Mouse (Mus musculus): ENCODE measurements around the gene Olfr458. TPM values are rescaled to one million over a fixed set of nuclear protein-coding genes. Genes with fewer than 3 reads are reported as not detected.

Olfr458 gene
- not detected in 2 replicates for polyA plus RNA-seq (2012; rRNA removed)

DNA sequence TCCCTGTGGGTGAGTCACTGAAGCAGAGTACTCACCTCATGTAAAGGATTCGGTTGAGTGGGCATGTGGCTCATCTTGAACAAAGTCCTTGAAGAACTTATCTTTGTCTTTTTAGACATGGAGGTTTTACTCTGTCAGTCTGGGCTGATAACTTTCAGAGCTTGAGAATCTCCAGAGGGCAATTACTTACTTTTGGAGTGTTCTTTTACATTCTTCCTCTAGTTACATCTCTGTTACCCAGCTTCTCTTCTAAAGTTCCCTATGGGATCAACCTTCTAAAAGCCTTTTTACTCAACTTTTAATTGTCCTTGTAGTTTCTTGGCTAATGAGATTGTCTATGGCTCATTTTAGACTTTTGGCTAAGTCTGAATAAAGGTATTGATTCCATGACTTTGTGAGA, at the start of gene Olfr458:
Gene Olfr458, minus strand, starts transcription at position 101 of the 400 bp plus-strand sequence.

GRCm38 (mm10) chr6:42487114-42487513, 22.1 kb upstream of the Olfr458 start, which contains the start of gene Olfr456:
Gene Olfr456, minus strand, starts transcription at chr6:42487214.

GRCm38 (mm10) chr6:42476235-42476634, 11.2 kb upstream of the Olfr458 start, which contains the start of gene Olfr457:
Gene Olfr457, minus strand, starts transcription at chr6:42476335.

DNA sequence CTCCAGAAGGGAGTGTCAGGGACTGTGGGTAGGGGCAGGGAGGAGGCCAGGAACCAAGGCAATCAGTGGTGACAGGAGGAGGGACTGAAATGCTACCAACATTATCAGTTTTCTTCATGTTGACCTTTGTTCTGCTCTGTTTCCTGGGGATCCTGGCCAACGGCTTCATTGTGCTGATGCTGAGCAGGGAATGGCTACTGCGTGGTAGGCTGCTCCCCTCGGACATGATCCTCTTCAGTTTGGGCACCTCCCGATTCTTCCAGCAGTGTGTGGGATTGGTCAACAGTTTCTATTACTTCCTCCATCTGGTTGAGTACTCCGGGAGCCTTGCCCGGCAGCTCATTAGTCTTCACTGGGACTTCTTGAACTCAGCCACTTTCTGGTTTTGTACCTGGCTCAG, 30.6 kb downstream of the Olfr458 start, which contains the start of gene Tas2r126:
Gene Tas2r126, plus strand, starts transcription at position 90 of the 400 bp plus-strand sequence.

Other genes with a start within 250 kb of the Olfr458 start
- not detected in 2 replicates for gene Tas2r144, start 249.9 kb downstream of the Olfr458 start, polyA plus RNA-seq (2012; rRNA removed)
- 11.7 and 18.5 TPM in 2 replicates for gene Gstk1, start 219.3 kb downstream of the Olfr458 start, polyA plus RNA-seq (2012; rRNA removed)
- 0.35 and 0.87 TPM in 2 replicates for gene Tmem139, start 203.2 kb downstream of the Olfr458 start, polyA plus RNA-seq (2012; rRNA removed)
- gene Casp2, start 200.2 kb downstream of the Olfr458 start, polyA plus RNA-seq (2012; rRNA removed), result 79.0 and 114 TPM in 2 replicates
- 8.6 and 9.3 TPM in 2 replicates for gene Clcn1, start 178.5 kb downstream of the Olfr458 start, polyA plus RNA-seq (2012; rRNA removed)
- gene Fam131b, start 140.6 kb downstream of the Olfr458 start, polyA plus RNA-seq (2012; rRNA removed), result 10.4 and 12.3 TPM in 2 replicates
- gene Zyx, start 115.6 kb downstream of the Olfr458 start, polyA plus RNA-seq (2012; rRNA removed), result 57.3 and 91.0 TPM in 2 replicates
- gene Epha1, start 91.9 kb downstream of the Olfr458 start, polyA plus RNA-seq (2012; rRNA removed), result 1.9 and 3.1 TPM in 2 replicates
- 0.14 TPM in 1 of 2 replicates, not detected in the other for gene Tas2r143, start 65.0 kb downstream of the Olfr458 start, polyA plus RNA-seq (2012; rRNA removed)
- gene Tas2r135, start 59.8 kb downstream of the Olfr458 start, polyA plus RNA-seq (2012; rRNA removed), result 0.09 TPM in 1 of 2 replicates, not detected in the other
- not detected in 2 replicates for gene Tas2r126, start 30.7 kb downstream of the Olfr458 start, polyA plus RNA-seq (2012; rRNA removed)
- not detected in 2 replicates for gene Olfr457, start 11.1 kb upstream of the Olfr458 start, polyA plus RNA-seq (2012; rRNA removed)
- gene Olfr456, start 22.0 kb upstream of the Olfr458 start, polyA plus RNA-seq (2012; rRNA removed), result not detected in 2 replicates
- not detected in 2 replicates for gene Olfr455, start 82.4 kb upstream of the Olfr458 start, polyA plus RNA-seq (2012; rRNA removed)
- gene Tcaf3, start 132.5 kb upstream of the Olfr458 start, polyA plus RNA-seq (2012; rRNA removed), result not detected in 2 replicates
- gene Tcaf2, start 180.1 kb upstream of the Olfr458 start, polyA plus RNA-seq (2012; rRNA removed), result 2.9 and 3.8 TPM in 2 replicates
- 85.2 and 88.9 TPM in 2 replicates for gene Tcaf1, start 244.9 kb upstream of the Olfr458 start, polyA plus RNA-seq (2012; rRNA removed)